Mouse (Mus musculus): Measurements from ENCODE around the gene Zfp869.
"Not testable (repeated sequence)": the region's sequence is repeated elsewhere in the genome, so short reads cannot be mapped to it uniquely, and the experiment has no call there.

Zfp869 gene

GRCm38 (mm10) chr8:69710624-69711023 is at the start of gene Zfp869:
TSS of gene Zfp869 (minus strand) at chr8:69710724.
- DNase-seq (ENCODE audit: low spot score in 2 of 2): peak in 1 of 2 experiments; percentile 28

GRCm38 (mm10) chr8:69758316-69758715 is 47.8 kb upstream of the Zfp869 start:
- DNase-seq (ENCODE audit: low spot score in 2 of 2): no peak

GRCm38 (mm10) chr8:69752437-69752836 is 41.9 kb upstream of the Zfp869 start:
- no peak for DNase-seq (ENCODE audit: low spot score in 2 of 2)

GRCm38 (mm10) chr8:69749544-69750454 is 39.3 kb upstream of the Zfp869 start, which contains the start of gene Zfp963:
TSS of gene Zfp963 (minus strand) at chr8:69749970.
- peak; percentile 96 to 98 for DNase-seq (ENCODE audit: low spot score in 2 of 2)

- DNase-seq (ENCODE audit: low spot score in 2 of 2): no peak
These were observed 30.7 kb upstream of the Zfp869 start for GRCm38 (mm10) chr8:69741231-69741630.

- DNase-seq (ENCODE audit: low spot score in 2 of 2): no peak
These were observed 30.2 kb upstream of the Zfp869 start for GRCm38 (mm10) chr8:69740763-69741162.

GRCm38 (mm10) chr8:69735495-69735894 is 25.0 kb upstream of the Zfp869 start:
- DNase-seq (ENCODE audit: low spot score in 2 of 2): no peak

GRCm38 (mm10) chr8:69717232-69717580 is 6.7 kb upstream of the Zfp869 start:
- DNase-seq (ENCODE audit: low spot score in 2 of 2): no peak

- DNase-seq (ENCODE audit: low spot score in 2 of 2): peak; percentile 92 to 96
These were observed 6.1 kb upstream of the Zfp869 start for GRCm38 (mm10) chr8:69716403-69717231.

- DNase-seq (ENCODE audit: low spot score in 2 of 2): peak in 1 of 2 experiments; percentile 51
These were observed 4.8 kb upstream of the Zfp869 start for GRCm38 (mm10) chr8:69715366-69715765.

- DNase-seq (ENCODE audit: low spot score in 2 of 2): peak in 1 of 2 experiments; percentile 5
These were observed 3.0 kb upstream of the Zfp869 start for GRCm38 (mm10) chr8:69713516-69713915.

GRCm38 (mm10) chr8:69701810-69702209 is 8.7 kb downstream of the Zfp869 start:
- DNase-seq (ENCODE audit: low spot score in 2 of 2): peak in 1 of 2 experiments; percentile 54

- not testable (repeated sequence) for DNase-seq (ENCODE audit: low spot score in 2 of 2)
These were observed 45.5 kb downstream of the Zfp869 start for GRCm38 (mm10) chr8:69665051-69665450.

GRCm38 (mm10) chr8:69661294-69661693 is 49.2 kb downstream of the Zfp869 start:
- no peak for DNase-seq (ENCODE audit: low spot score in 2 of 2)

Data from spleen, postnatal 4 days (tissue).